Mouse (Mus musculus): ENCODE data around the gene Col16a1.

Gene Col16a1

DNA sequence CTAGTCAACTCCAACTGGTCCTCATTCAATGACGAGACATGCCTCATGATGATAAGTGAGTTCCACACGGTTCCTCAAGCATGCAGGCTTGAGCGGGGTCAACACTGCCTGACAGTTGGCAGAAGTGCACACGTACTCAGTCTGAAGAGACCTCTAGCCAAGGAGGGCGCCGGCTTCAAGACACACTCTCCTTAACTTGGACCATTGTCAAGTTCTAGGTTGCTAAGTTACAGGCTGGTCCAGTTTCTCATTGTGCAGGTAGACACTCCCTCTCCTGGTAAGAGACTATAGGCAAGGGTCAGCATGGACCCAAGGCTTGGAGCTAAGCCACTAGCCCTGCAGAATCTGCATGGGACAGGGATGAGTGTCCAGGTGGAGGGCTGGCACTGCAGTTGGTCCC lies 77.5 kb downstream of the Col16a1 start:
- DNase-seq (ENCODE audit: extremely low read depth, low read depth, low spot score) = no peak

DNA sequence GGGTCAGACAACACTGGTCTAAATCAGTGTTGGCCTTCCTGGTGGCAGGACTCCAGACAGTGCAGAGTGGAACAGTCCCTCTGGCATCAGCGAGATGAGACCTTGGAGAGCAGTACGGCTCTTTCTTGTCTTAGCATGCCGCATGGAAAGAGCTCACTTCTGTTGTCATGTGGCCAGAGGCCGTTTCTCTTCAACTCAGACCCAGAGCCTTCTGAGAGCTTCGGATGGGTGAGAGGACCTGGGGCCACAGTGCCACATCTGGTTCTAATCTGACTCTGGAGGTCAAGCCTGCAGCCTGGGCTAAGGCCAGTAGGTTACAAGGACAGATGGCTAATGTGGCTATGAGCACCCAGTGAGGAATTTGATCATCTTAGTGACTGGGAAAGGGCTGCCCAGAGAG lies 78.3 kb downstream of the Col16a1 start:
- no peak for DNase-seq (ENCODE audit: extremely low read depth, low read depth, low spot score)

DNA sequence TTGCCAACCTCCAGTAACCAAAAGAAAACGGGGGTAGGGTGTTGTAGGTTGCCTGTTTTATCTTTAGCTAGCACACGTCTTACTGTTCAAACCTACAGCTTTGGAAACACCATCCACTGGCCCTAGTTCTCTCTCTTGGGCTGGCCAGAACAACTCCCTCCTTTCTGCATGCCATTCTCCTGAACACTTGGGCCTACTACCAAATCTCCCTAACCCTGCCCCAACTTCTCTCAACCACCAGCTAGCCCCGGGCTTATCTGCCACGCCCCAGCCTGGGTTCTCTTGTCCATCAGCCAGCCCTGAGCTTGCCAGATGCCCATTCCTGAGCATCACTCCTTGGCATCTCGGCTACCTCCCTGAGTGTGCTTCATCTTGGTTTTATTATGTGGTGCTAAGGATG lies 81.3 kb downstream of the Col16a1 start:
- no peak for DNase-seq (ENCODE audit: extremely low read depth, low read depth, low spot score)

GRCm38 (mm10) chr4:130130082-130130481 lies 82.4 kb downstream of the Col16a1 start:
- no peak for DNase-seq (ENCODE audit: extremely low read depth, low read depth, low spot score)

- no peak for DNase-seq (ENCODE audit: extremely low read depth, low read depth, low spot score)
Measured at GRCm38 (mm10) chr4:130130641-130131350, 83.2 kb downstream of the Col16a1 start.

DNA sequence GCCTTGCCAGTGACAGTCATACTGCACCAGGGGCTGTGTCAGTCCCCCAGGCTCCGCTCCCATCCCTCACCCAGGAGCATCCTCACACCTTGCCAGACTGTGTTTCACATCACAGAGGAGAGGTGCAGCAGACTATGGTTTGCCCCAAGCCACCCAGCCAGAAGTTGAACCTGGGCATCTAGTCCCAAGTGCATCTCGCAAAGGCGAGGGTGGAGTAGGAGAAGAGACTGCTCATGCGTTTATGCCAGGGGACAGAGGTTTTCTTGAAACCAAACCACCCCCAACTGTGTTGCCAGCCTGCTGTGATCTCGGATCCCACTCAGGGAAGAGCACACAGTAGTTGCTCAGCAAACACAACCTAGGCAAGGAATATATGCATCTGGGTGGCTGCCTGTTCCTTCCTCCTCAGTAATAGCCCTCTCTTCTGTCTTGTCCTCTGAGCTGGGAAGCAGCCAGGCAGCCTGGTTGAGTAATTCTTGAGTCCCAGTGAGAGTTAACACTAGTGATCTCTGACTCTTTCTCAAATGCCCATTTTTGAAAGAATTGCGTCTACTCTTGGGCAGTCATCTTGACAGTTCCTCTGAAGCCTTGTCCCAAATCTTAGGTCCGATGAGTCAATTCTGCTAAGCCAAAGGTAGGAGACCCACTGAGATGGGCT lies 83.9 kb downstream of the Col16a1 start:
- DNase-seq (ENCODE audit: extremely low read depth, low read depth, low spot score) = no peak

DNA sequence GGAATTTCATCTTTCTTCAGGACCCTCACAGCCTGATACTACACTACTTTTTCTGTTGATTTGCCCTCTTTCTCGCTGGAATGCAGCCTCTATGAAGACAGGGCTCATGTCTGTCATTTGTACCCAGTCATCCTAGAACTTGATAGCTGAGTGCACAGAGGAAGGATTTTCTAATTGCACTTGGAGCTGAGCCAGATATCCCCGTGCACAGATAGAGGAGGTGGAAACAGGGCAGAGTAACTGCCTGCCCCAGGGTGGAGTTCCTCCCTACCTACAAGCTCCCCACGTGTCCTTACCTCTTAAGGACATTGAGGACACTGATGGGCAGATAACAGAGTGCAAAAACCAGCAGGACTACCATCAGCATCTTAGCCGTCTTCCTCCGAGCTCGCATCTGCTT lies 85.8 kb downstream of the Col16a1 start:
- DNase-seq (ENCODE audit: extremely low read depth, low read depth, low spot score) = no peak

GRCm38 (mm10) chr4:130138441-130139213 lies 91.0 kb downstream of the Col16a1 start:
- no peak for DNase-seq (ENCODE audit: extremely low read depth, low read depth, low spot score)

GRCm38 (mm10) chr4:130139214-130139492 lies 91.5 kb downstream of the Col16a1 start, which contains the start of gene Hcrtr1:
Hcrtr1 (minus strand) TSS chr4:130139359.
- DNase-seq (ENCODE audit: extremely low read depth, low read depth, low spot score) = no peak

- peak; percentile 76 for DNase-seq (ENCODE audit: extremely low read depth, low read depth, low spot score)
Measured at GRCm38 (mm10) chr4:130140992-130141402, 93.4 kb downstream of the Col16a1 start.

DNA sequence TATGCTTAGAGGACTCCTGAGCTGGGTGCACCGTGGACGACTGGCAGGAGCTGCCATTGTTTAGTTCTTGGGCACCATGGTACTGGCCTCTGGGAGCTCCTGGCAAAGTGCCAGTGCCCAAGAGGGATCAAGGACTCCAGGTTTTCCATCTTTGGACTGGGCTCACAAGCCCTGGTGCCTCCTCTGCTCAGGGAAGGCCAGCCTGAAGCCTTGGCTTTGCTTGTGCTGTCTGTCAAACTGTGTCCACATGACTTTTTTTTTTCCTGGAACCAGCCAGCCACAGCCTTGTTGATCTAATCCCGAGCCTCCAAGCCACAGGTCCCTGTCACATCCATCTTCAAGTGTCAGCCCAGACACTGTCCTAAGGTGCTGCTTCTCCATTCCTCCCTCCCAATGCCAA lies 94.1 kb downstream of the Col16a1 start:
- DNase-seq (ENCODE audit: extremely low read depth, low read depth, low spot score) = peak; percentile 85

DNA sequence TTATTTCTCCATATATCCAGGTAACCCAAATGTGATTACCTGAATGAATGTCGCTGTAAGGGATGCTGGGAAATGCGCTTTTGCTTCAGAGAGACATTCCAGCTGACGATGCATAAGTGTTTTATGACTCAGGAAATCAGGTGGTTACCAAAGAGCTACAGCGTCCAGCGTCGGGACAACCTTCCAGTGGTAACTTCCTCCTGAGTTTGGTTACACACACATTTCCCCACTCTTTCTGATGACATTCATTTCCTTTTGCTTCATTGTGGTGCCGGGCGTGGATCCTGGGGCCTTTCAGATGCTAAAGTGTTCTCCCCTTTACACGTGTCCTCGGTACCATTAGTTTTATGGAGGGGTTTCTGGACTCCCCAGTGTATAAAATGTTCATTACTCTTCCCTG lies 100.8 kb downstream of the Col16a1 start:
- DNase-seq (ENCODE audit: extremely low read depth, low read depth, low spot score) = no peak
